Mouse (Mus musculus): ENCODE results near the gene Thbs4. TPM values are rescaled to one million over a fixed set of nuclear protein-coding genes. Genes with fewer than 3 reads are reported as not detected.

Gene Thbs4
- polyA plus RNA-seq, 1 experiment from 2014 or later: 3.9 TPM

- Histone ChIP-seq H3K27ac (replicated peaks; ENCODE audit: low read depth, low read length) (no peak overlapping the region), H3K36me3 (replicated peaks; ENCODE audit: control insufficient read depth, insufficient read depth, low read depth, low read length) (no peaks in the 10 kb centered on the region), H3K4me2 (ENCODE audit: low read depth, low read length) (no peak overlapping the region), H3K9me3 (replicated peaks; ENCODE audit: control insufficient read depth, low read length) (no peaks in the 10 kb centered on the region), H3K4me1 (ENCODE audit: control insufficient read depth, insufficient read depth, low read length) (0 out of 2 replicates have a peak, but pooled peaks cover 1% of the 10 kb centered on the region), H3K9ac (replicated peaks; ENCODE audit: low read length) (no peak overlapping the region), H3K4me3 (ENCODE audit: low read depth, low read length) (no peak overlapping the region), H3K27me3 (ENCODE audit: control insufficient read depth, insufficient read depth, low read length) (peaks cover 8% of the 10 kb centered on the region; the same call in 1 of the 2 replicates)
- ATAC-seq (replicated peaks; ENCODE audit: insufficient number of reproducible peaks, low FRiP score, low TSS enrichment, low read depth) (no peak), DNase-seq (ENCODE audit: low spot score) (no peak)
- 83% methylated on average over 7 of the region's 7 CpGs for WGBS
Observed at GRCm38 (mm10) chr13:92799306-92799925, 4.8 kb upstream of the Thbs4 start.

- Histone ChIP-seq H3K4me2 (ENCODE audit: low read depth, low read length) (no peak overlapping the region), H3K9ac (replicated peaks; ENCODE audit: low read length) (no peak overlapping the region), H3K4me3 (ENCODE audit: low read depth, low read length) (no peak overlapping the region), H3K27ac (replicated peaks; ENCODE audit: low read depth, low read length) (no peak overlapping the region), H3K27me3 (ENCODE audit: control insufficient read depth, insufficient read depth, low read length) (peaks cover 9% of the 10 kb centered on the region; the same call in 1 of the 2 replicates), H3K36me3 (replicated peaks; ENCODE audit: control insufficient read depth, insufficient read depth, low read depth, low read length) (no peaks in the 10 kb centered on the region), H3K9me3 (replicated peaks; ENCODE audit: control insufficient read depth, low read length) (no peaks in the 10 kb centered on the region), H3K4me1 (ENCODE audit: control insufficient read depth, insufficient read depth, low read length) (0 out of 2 replicates have a peak, but pooled peaks cover 3% of the 10 kb centered on the region)
- WGBS: 74% methylated on average over 2 of the region's 2 CpGs
- DNase-seq (ENCODE audit: low spot score) (no peak), ATAC-seq (replicated peaks; ENCODE audit: insufficient number of reproducible peaks, low FRiP score, low TSS enrichment, low read depth) (no peak)
Observed at GRCm38 (mm10) chr13:92798830-92799229, 4.2 kb upstream of the Thbs4 start.

- Histone ChIP-seq H3K9ac (replicated peaks; ENCODE audit: low read length) (no peak overlapping the region), H3K4me1 (ENCODE audit: control insufficient read depth, insufficient read depth, low read length) (0 out of 2 replicates have a peak, but pooled peaks cover 3% of the 10 kb centered on the region), H3K9me3 (replicated peaks; ENCODE audit: control insufficient read depth, low read length) (no peaks in the 10 kb centered on the region), H3K4me3 (ENCODE audit: low read depth, low read length) (no peak overlapping the region), H3K27me3 (ENCODE audit: control insufficient read depth, insufficient read depth, low read length) (peaks cover 9% of the 10 kb centered on the region; the same call in 1 of the 2 replicates), H3K4me2 (ENCODE audit: low read depth, low read length) (no peak overlapping the region), H3K27ac (replicated peaks; ENCODE audit: low read depth, low read length) (no peak overlapping the region), H3K36me3 (replicated peaks; ENCODE audit: control insufficient read depth, insufficient read depth, low read depth, low read length) (no peaks in the 10 kb centered on the region)
- DNase-seq (ENCODE audit: low spot score) (peak; percentile 73), ATAC-seq (replicated peaks; ENCODE audit: insufficient number of reproducible peaks, low FRiP score, low TSS enrichment, low read depth) (no peak)
- 23% methylated on average over 8 of the region's 8 CpGs for WGBS
Observed at GRCm38 (mm10) chr13:92793636-92794035, 982 bp downstream of the Thbs4 start.

GRCm38 (mm10) chr13:92791474-92791873 is 3.1 kb downstream of the Thbs4 start:
- 84% methylated on average over 7 of the region's 7 CpGs for WGBS
- H3K9ac ChIP-seq (replicated peaks; ENCODE audit: low read length): no peak overlapping the region
- no peaks in the 10 kb centered on the region for H3K36me3 ChIP-seq (replicated peaks; ENCODE audit: control insufficient read depth, insufficient read depth, low read depth, low read length)
- no peak for DNase-seq (ENCODE audit: low spot score)
- H3K27ac ChIP-seq (replicated peaks; ENCODE audit: low read depth, low read length): no peak overlapping the region
- no peaks in the 10 kb centered on the region for H3K9me3 ChIP-seq (replicated peaks; ENCODE audit: control insufficient read depth, low read length)
- H3K4me1 ChIP-seq (ENCODE audit: control insufficient read depth, insufficient read depth, low read length): 0 out of 2 replicates have a peak, but pooled peaks cover 3% of the 10 kb centered on the region
- ATAC-seq (replicated peaks; ENCODE audit: insufficient number of reproducible peaks, low FRiP score, low TSS enrichment, low read depth): no peak
- peaks cover 9% of the 10 kb centered on the region; the same call in 1 of the 2 replicates for H3K27me3 ChIP-seq (ENCODE audit: control insufficient read depth, insufficient read depth, low read length)
- no peak overlapping the region for H3K4me2 ChIP-seq (ENCODE audit: low read depth, low read length)
- no peak overlapping the region for H3K4me3 ChIP-seq (ENCODE audit: low read depth, low read length)

- WGBS: 85% methylated on average over 3 of the region's 3 CpGs
- ATAC-seq (replicated peaks; ENCODE audit: insufficient number of reproducible peaks, low FRiP score, low TSS enrichment, low read depth): no peak
- Histone ChIP-seq H3K4me2 (ENCODE audit: low read depth, low read length) (no peak overlapping the region), H3K9me3 (replicated peaks; ENCODE audit: control insufficient read depth, low read length) (no peaks in the 10 kb centered on the region), H3K36me3 (replicated peaks; ENCODE audit: control insufficient read depth, insufficient read depth, low read depth, low read length) (no peaks in the 10 kb centered on the region), H3K9ac (replicated peaks; ENCODE audit: low read length) (no peak overlapping the region), H3K4me3 (ENCODE audit: low read depth, low read length) (no peak overlapping the region), H3K27ac (replicated peaks; ENCODE audit: low read depth, low read length) (no peak overlapping the region), H3K4me1 (ENCODE audit: control insufficient read depth, insufficient read depth, low read length) (no peaks in the 10 kb centered on the region), H3K27me3 (ENCODE audit: control insufficient read depth, insufficient read depth, low read length) (no peaks in the 10 kb centered on the region)
- DNase-seq (ENCODE audit: low spot score): no peak
Observed at GRCm38 (mm10) chr13:92784311-92784710, 10.3 kb downstream of the Thbs4 start.

- H3K9me3 ChIP-seq (replicated peaks; ENCODE audit: control insufficient read depth, low read length): no peaks in the 10 kb centered on the region
- WGBS: 87% methylated on average over 4 of the region's 4 CpGs
- H3K4me3 ChIP-seq (ENCODE audit: low read depth, low read length): no peak overlapping the region
- no peak overlapping the region for H3K27ac ChIP-seq (replicated peaks; ENCODE audit: low read depth, low read length)
- H3K9ac ChIP-seq (replicated peaks; ENCODE audit: low read length): no peak overlapping the region
- no peaks in the 10 kb centered on the region for H3K27me3 ChIP-seq (ENCODE audit: control insufficient read depth, insufficient read depth, low read length)
- no peaks in the 10 kb centered on the region for H3K36me3 ChIP-seq (replicated peaks; ENCODE audit: control insufficient read depth, insufficient read depth, low read depth, low read length)
- DNase-seq (ENCODE audit: low spot score): no peak
- no peak for ATAC-seq (replicated peaks; ENCODE audit: insufficient number of reproducible peaks, low FRiP score, low TSS enrichment, low read depth)
- no peak overlapping the region for H3K4me2 ChIP-seq (ENCODE audit: low read depth, low read length)
- no peaks in the 10 kb centered on the region for H3K4me1 ChIP-seq (ENCODE audit: control insufficient read depth, insufficient read depth, low read length)
Observed at GRCm38 (mm10) chr13:92783551-92783950, 11.1 kb downstream of the Thbs4 start.

- Histone ChIP-seq H3K27ac (replicated peaks; ENCODE audit: low read depth, low read length) (no peak overlapping the region), H3K4me1 (ENCODE audit: control insufficient read depth, insufficient read depth, low read length) (no peaks in the 10 kb centered on the region), H3K9ac (replicated peaks; ENCODE audit: low read length) (no peak overlapping the region), H3K27me3 (ENCODE audit: control insufficient read depth, insufficient read depth, low read length) (no peaks in the 10 kb centered on the region), H3K36me3 (replicated peaks; ENCODE audit: control insufficient read depth, insufficient read depth, low read depth, low read length) (no peaks in the 10 kb centered on the region), H3K9me3 (replicated peaks; ENCODE audit: control insufficient read depth, low read length) (no peaks in the 10 kb centered on the region), H3K4me2 (ENCODE audit: low read depth, low read length) (no peak overlapping the region), H3K4me3 (ENCODE audit: low read depth, low read length) (no peak overlapping the region)
- 73% methylated on average over 8 of the region's 8 CpGs for WGBS
- no peak for ATAC-seq (replicated peaks; ENCODE audit: insufficient number of reproducible peaks, low FRiP score, low TSS enrichment, low read depth)
- no peak for DNase-seq (ENCODE audit: low spot score)
Observed at GRCm38 (mm10) chr13:92780927-92781326, 13.7 kb downstream of the Thbs4 start.

- H3K9ac ChIP-seq (replicated peaks; ENCODE audit: low read length): no peak overlapping the region
- no peak overlapping the region for H3K4me3 ChIP-seq (ENCODE audit: low read depth, low read length)
- H3K4me2 ChIP-seq (ENCODE audit: low read depth, low read length): no peak overlapping the region
- no peak for ATAC-seq (replicated peaks; ENCODE audit: insufficient number of reproducible peaks, low FRiP score, low TSS enrichment, low read depth)
- H3K27me3 ChIP-seq (ENCODE audit: control insufficient read depth, insufficient read depth, low read length): no peaks in the 10 kb centered on the region
- 78% methylated on average over 4 of the region's 4 CpGs for WGBS
- no peaks in the 10 kb centered on the region for H3K36me3 ChIP-seq (replicated peaks; ENCODE audit: control insufficient read depth, insufficient read depth, low read depth, low read length)
- no peaks in the 10 kb centered on the region for H3K9me3 ChIP-seq (replicated peaks; ENCODE audit: control insufficient read depth, low read length)
- H3K27ac ChIP-seq (replicated peaks; ENCODE audit: low read depth, low read length): no peak overlapping the region
- no peaks in the 10 kb centered on the region for H3K4me1 ChIP-seq (ENCODE audit: control insufficient read depth, insufficient read depth, low read length)
- DNase-seq (ENCODE audit: low spot score): no peak
Observed at GRCm38 (mm10) chr13:92780076-92780475, 14.5 kb downstream of the Thbs4 start.
